Mouse (Mus musculus) lung, postnatal 0 days (tissue): ENCODE measurements around the gene Srpr.

ENCODE experiments used
- CTCF ChIP-seq: IDR thresholded peaks from 2 replicates; pipeline ENCODE4 v1.5.1; 2016; ENCODE audit warnings: antibody characterized with exemption, mild to moderate bottlenecking
- EP300 ChIP-seq: IDR thresholded peaks from 2 replicates; pipeline ENCODE4 v1.6.1; 2016; ENCODE audit warnings: antibody characterized with exemption, mild to moderate bottlenecking, control low read depth

GRCm38 (mm10) chr9:35186430-35186829 is 13.5 kb upstream of the Srpr start:
- TF ChIP-seq EP300 = no peak
- no peak for TF ChIP-seq CTCF
